8 mouse cellular contexts compared by ENCODE assay signal in genomic region chr9:75719952-75720687, GRCm38 (mm10). TPM values are rescaled to one million over a fixed set of nuclear protein-coding genes. Genes with fewer than 3 reads are reported as not detected.
DNase-seq lines count a peak whose midpoint lies in the region; ATAC-seq and TF ChIP-seq lines count a peak whose summit lies in the region.

No protein-coding gene starts in this region.

- DNase-seq in adrenal gland, postnatal 10 days, result peak; percentile 75
- peak; percentile 51 for DNase-seq in embryo, embryonic 11.5 days (ENCODE audit: low read depth, low spot score)
- peak; percentile 36 to 61 for DNase-seq in gastrocnemius, postnatal 4 days (ENCODE audit: low spot score in 2 of 2)
- DNase-seq in kidney, postnatal 10 days, result peak; percentile 71
- peak; percentile 46 for DNase-seq in liver, embryonic 11.5 days (ENCODE audit: low spot score)
- peak; percentile 55 for DNase-seq in thymus, postnatal 0 days (ENCODE audit: low spot score)

- H3K4me3 ChIP-seq in C2C12 (ENCODE audit: insufficient read depth, poor library complexity, severe bottlenecking), result no peak overlapping the region
- H3K4me3 ChIP-seq in liver, embryonic 11.5 days (ENCODE audit: low read depth, low read length), result no peak overlapping the region
- H3K4me3 ChIP-seq in neural tube, embryonic 13.5 days, result no peak overlapping the region

- WGBS in liver, embryonic 11.5 days, result 31% methylated on average over 11 of the region's 11 CpGs
- 36% methylated on average over 11 of the region's 11 CpGs for WGBS in neural tube, embryonic 13.5 days

- no peaks in the 10 kb centered on the region for H3K4me1 ChIP-seq in liver, embryonic 11.5 days (replicated peaks; ENCODE audit: control insufficient read depth, insufficient read depth, low read length)
- no peaks in the 10 kb centered on the region for H3K4me1 ChIP-seq in neural tube, embryonic 13.5 days (replicated peaks)

- no peaks in the 10 kb centered on the region for H3K36me3 ChIP-seq in C2C12 (ENCODE audit: control insufficient read depth, insufficient read depth)
- no peaks in the 10 kb centered on the region for H3K36me3 ChIP-seq in liver, embryonic 11.5 days (ENCODE audit: control insufficient read depth, insufficient read depth, low read length)
- H3K36me3 ChIP-seq in neural tube, embryonic 13.5 days, result no peaks in the 10 kb centered on the region

- ATAC-seq in liver, embryonic 11.5 days (replicated peaks; ENCODE audit: low FRiP score), result peak; percentile 83
- peak; percentile 71 for ATAC-seq in neural tube, embryonic 13.5 days (ENCODE audit: low read depth)

- no peaks in the 10 kb centered on the region for H3K79me2 ChIP-seq in C2C12 (ENCODE audit: control insufficient read depth, insufficient read depth)

- H3K9me3 ChIP-seq in liver, embryonic 11.5 days (ENCODE audit: control insufficient read depth, low read length), result no peaks in the 10 kb centered on the region
- H3K9me3 ChIP-seq in neural tube, embryonic 13.5 days, result no peaks in the 10 kb centered on the region

- H3K27ac ChIP-seq in liver, embryonic 11.5 days (ENCODE audit: low read depth, low read length), result no peak overlapping the region
- no peak overlapping the region for H3K27ac ChIP-seq in neural tube, embryonic 13.5 days (replicated peaks)

- H3K27me3 ChIP-seq in C2C12 (ENCODE audit: control insufficient read depth, insufficient read depth, insufficient read length), result no peaks in the 10 kb centered on the region
- H3K27me3 ChIP-seq in liver, embryonic 11.5 days (replicated peaks; ENCODE audit: control insufficient read depth, insufficient read depth, low read length), result no peaks in the 10 kb centered on the region
- H3K27me3 ChIP-seq in neural tube, embryonic 13.5 days, result no peaks in the 10 kb centered on the region

- H3ac ChIP-seq in C2C12 (ENCODE audit: control insufficient read depth, insufficient read length, low read depth), result no peak overlapping the region

- H3K79me3 ChIP-seq in C2C12 (ENCODE audit: low read depth), result no peaks in the 10 kb centered on the region

- no peak overlapping the region for H3K4me2 ChIP-seq in liver, embryonic 11.5 days
- no peak overlapping the region for H3K4me2 ChIP-seq in neural tube, embryonic 13.5 days

- TF ChIP-seq CTCF in C2C12 (IDR thresholded peaks at IDR 0.05; ENCODE audit: control insufficient read depth, insufficient read depth, insufficient read length), result peak; percentile 52

- no peak overlapping the region for H3K9ac ChIP-seq in liver, embryonic 11.5 days (ENCODE audit: low read depth, low read length)
- no peak overlapping the region for H3K9ac ChIP-seq in neural tube, embryonic 13.5 days

TF ChIP-seq in C2C12, 6 proteins besides CTCF, POLR2A, EP300 and RAD21:
- no peak for TF ChIP-seq MAX (IDR thresholded peaks at IDR 0.05)
- TF ChIP-seq MYOD1 (IDR thresholded peaks at IDR 0.05; ENCODE audit: control insufficient read depth, insufficient read length, low read depth), result no peak
- no peak for TF ChIP-seq USF1 (IDR thresholded peaks at IDR 0.05; ENCODE audit: low read depth)
- TF ChIP-seq CEBPB (IDR thresholded peaks at IDR 0.05; ENCODE audit: low read depth), result no peak
- no peak for TF ChIP-seq MYOG (IDR thresholded peaks at IDR 0.05; ENCODE audit: control insufficient read depth, extremely low read depth, insufficient read length)
- no peak for TF ChIP-seq FOSL1 (IDR thresholded peaks at IDR 0.05; ENCODE audit: insufficient read depth, low read length, poor library complexity, severe bottlenecking)

RNA-seq across cellular contexts. Expression of gene Scg3, which starts 36.3 kb away (rescaled TPM):
- not detected for polyA plus RNA-seq in C2C12 (2012; fragmentation: generic; extraction: Trizol)
- 10 to 100 TPM; 22.3 to 23.3 TPM for total RNA-seq in adrenal gland, postnatal 10 days (2021)
- total RNA-seq in gastrocnemius, postnatal 4 days (2021), result 1 to 10 TPM; 4.3 to 7.1 TPM
- polyA plus RNA-seq in liver, embryonic 11.5 days (2014; fragmentation: Nextera tagmentation; extraction: Ambion mirVana), result 0.08 and 0.38 TPM in 2 replicates
- polyA plus RNA-seq in neural tube, embryonic 13.5 days (2015; fragmentation: Nextera tagmentation; extraction: Ambion mirVana), result 132 and 137 TPM in 2 replicates
- 0.27 and 0.30 TPM in 2 replicates for polyA plus RNA-seq in thymus, postnatal 0 days (2015; fragmentation: Nextera tagmentation; extraction: Ambion mirVana)

RNA-seq across cellular contexts. Expression of gene Bmp5, which starts 55.0 kb away (rescaled TPM):
- polyA plus RNA-seq in C2C12 (2012; fragmentation: generic; extraction: Trizol), result 0.05 TPM
- total RNA-seq in adrenal gland, postnatal 10 days (2021), result 1 to 10 TPM; 6.4 to 7.8 TPM
- total RNA-seq in gastrocnemius, postnatal 4 days (2021), result 1 to 10 TPM; 4.3 to 6.5 TPM
- polyA plus RNA-seq in liver, embryonic 11.5 days (2014; fragmentation: Nextera tagmentation; extraction: Ambion mirVana), result 3.8 and 4.6 TPM in 2 replicates
- polyA plus RNA-seq in neural tube, embryonic 13.5 days (2015; fragmentation: Nextera tagmentation; extraction: Ambion mirVana), result 3.9 and 4.5 TPM in 2 replicates
- 0.39 and 0.43 TPM in 2 replicates for polyA plus RNA-seq in thymus, postnatal 0 days (2015; fragmentation: Nextera tagmentation; extraction: Ambion mirVana)

Comparison
In these comparisons a context has a peak if more than half of its experiments do, and no peak if none do; other contexts are left out.
1. RNA of gene Scg3, which starts 36.3 kb away (polyA plus RNA-seq): 132 to 137 TPM in neural tube, embryonic 13.5 days; 0.27 to 0.30 TPM in thymus, postnatal 0 days, 0.08 to 0.38 TPM in liver, embryonic 11.5 days and not detected in C2C12 (single experiment); every median in the first group is over 10 times any median in the second.
2. Peak in every context shown above with its lines, with median percentiles within 50 percentile points of each other: DNase-seq.